Mouse (Mus musculus): ENCODE data around the gene Fkbp1b.
"Not testable (repeated sequence)": the region's sequence is repeated elsewhere in the genome, so short reads cannot be mapped to it uniquely, and the experiment has no call there.

The Fkbp1b gene

DNA sequence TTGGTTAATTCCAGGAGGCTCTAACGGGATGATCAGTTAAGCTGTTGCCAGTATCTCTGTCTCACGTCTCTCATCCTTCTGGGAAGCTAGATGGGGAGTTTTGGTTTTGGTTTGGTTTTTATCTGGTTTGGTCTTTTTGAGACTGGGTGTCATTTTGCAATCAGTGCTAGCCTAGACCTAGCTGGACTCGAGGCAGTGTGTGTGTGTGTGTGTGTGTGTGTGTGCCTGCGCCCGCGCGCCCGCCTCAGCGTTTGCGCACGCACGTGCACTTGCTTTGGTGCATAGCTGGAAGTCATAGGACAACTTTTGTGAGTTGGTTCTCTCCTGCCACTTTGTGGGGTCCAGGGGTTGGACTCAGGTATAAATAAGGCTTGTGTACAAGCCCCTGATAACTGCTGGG is 2.4 kb upstream of the Fkbp1b start:
- DNase-seq (ENCODE audit: low spot score in 2 of 2): no peak

DNA sequence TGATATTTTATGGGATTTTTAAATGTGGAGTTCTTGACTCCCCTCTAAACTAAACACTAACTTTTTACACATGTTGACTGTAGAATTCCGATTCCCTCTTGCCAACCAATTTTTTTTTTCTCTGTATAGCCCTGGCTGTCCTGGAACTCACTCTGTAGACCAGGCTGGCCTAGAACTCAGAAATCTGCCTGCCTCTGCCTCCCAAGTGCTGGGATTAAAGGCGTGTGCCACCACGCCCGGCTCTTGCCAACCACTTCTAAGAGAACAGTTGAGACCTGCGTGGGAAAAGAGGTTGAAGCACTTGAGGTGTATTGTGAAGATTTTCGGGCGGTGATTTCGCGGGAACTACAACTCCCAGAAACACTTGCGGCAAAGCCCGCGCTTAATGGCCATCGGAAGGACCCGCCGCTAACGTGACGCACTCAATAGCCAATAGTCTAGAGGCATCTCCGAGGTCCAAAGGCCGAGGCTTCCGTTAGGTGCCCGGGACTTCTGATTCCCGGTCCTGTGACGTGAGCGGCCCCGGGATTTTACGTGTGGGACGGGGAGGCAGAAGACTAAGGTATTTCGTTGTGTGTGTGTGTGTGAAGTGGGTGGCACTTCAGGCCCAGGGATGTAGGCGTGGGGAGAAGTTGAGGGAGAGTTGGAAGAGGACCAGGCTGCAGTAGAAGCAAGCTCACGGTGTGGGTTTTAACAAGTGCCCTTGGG is 1.7 kb upstream of the Fkbp1b start, which contains the start of gene Wdcp:
Wdcp (plus strand) TSS at position 414 of the 708 bp plus-strand sequence.
- peak; percentile 54 to 79 for DNase-seq (ENCODE audit: low spot score in 2 of 2)

DNA sequence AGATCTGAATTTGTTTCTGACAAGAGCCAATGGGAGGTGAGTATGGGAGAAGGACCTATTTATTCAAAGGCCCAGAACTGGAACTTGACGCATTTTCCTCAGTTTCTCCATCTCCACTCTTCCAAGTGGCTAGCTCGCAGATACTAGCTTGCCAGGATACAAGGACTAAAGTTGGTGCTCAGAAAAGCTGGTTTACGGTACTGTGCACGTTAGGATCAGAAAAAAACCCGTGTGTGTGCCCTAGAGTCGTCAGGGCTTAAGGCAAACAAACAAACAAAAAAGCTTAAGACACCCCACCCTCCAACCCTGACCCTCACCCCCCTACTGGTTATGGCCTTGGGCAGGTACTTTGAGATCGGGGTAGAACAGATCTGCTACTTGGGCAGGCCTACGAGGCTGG is 1.1 kb upstream of the Fkbp1b start:
- no peak for DNase-seq (ENCODE audit: low spot score in 2 of 2)

DNA sequence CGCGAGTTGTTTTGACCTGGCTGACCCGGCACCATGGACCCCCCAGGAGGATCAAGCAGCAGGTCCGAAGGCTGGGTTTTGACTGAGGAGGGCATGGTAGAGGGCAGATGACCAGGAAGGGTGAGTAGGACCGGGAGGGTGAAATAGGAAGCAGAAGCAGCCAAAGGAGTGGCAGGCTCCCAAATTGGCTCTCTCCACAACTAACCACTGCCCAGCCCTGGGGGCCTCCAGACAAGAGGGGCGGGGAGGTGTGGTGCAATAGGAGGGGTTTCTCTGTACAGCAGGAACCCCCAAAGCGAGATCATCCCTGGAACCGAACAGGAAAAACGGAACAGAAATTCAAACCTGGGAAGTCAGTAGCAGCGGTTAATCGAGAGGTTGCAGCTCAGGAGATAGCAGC is 650 bp downstream of the Fkbp1b start:
- no peak for DNase-seq (ENCODE audit: low spot score in 2 of 2)

DNA sequence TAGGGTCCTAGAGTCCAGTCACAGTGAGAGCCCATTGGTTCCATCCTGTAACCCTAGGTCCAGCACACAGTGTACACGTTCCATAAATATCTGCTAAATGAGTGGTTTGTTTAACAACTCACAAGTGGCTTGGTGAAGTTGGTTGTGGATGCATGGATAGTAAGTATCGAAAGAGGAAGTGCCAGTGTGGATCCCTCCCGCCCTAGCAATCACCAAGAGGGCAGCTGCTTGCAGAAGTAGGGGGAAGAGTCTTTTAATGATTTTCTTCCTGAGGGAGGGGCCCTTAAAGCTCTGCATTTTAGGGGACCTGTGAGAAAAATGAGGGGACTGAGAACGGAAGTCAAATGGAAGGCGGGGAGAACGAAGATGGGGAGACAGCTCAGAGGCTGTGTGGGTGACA is 1.4 kb downstream of the Fkbp1b start:
- no peak for DNase-seq (ENCODE audit: low spot score in 2 of 2)

DNA sequence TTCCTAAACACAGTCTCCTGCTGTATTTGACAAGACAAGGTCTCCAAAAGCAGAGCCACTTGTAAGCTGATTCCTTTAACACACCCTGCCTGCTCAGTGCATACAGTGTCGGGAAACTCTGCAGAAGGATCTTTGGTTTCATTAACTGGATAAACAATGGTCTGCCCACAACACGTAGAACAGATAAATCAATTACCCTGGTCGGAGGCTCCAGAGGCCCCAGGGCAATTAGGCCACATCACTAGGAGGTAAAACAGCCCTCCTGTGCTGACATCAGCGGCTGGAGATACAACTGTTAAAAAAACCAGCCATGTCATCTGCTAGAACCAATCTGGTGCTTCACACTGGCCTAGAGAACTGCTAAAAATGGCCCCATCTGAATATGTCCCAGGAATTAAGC is 4.4 kb downstream of the Fkbp1b start:
- DNase-seq (ENCODE audit: low spot score in 2 of 2): no peak

DNA sequence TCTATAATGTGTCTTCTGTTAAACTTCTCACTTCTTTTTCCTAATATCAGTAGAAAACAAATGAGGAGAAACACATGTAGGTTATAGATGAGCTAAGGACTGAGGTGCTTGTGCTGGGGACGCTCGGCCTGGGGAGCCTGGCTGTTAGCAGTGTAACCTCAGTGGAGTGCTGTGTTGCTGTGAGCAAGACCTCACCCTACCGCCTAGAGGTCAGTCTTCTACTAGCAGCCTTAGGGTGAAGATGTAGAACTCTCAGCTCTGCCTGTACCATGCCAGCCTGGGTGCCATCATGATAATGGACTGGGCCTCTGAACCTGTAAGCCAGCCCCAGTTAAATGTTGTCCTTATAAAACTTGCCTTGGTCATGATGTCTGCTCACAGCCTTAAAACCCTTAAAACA is 14.1 kb downstream of the Fkbp1b start:
- no peak for DNase-seq (ENCODE audit: low spot score in 2 of 2)

DNA sequence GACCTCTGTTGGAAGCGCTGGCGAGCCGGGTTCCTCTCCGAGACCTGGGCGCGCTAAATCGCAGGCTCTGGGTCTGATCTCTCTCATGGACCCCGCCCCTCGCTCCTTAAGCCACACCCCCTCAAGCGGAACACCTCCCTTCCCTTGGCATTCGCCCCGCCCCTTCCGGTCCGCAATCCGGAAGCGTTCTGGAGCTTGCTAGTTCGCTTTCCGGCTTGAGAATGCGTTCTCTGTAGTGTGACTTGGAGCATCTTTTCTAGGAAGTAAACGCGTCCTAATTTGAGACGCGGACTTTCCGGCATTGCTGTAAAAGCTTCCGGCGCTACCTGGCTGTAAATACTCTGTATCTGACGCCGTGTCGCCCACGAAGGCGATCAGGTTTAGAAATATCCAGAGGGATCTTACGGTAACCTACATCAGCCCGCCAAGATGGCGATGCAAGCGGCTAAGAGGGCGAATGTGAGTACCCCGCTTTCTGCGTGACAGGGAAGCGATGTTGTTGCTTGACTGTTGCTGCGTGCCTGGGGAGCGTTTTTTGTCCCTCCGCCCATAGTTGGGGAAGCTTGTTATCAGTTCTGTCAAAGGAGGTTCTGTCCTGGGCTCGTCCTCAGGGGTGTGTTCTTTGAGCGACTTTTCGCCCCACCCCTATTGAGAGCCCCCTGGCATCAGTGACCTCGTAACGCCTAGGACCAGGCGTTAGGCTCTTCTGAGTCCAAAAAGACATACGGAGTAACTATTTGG is 23.9 kb downstream of the Fkbp1b start, which contains the start of gene Sf3b6:
Sf3b6 (plus strand) TSS at position 184 of the 741 bp plus-strand sequence.
- peak; percentile 93 to 97 for DNase-seq (ENCODE audit: low spot score in 2 of 2)

DNA sequence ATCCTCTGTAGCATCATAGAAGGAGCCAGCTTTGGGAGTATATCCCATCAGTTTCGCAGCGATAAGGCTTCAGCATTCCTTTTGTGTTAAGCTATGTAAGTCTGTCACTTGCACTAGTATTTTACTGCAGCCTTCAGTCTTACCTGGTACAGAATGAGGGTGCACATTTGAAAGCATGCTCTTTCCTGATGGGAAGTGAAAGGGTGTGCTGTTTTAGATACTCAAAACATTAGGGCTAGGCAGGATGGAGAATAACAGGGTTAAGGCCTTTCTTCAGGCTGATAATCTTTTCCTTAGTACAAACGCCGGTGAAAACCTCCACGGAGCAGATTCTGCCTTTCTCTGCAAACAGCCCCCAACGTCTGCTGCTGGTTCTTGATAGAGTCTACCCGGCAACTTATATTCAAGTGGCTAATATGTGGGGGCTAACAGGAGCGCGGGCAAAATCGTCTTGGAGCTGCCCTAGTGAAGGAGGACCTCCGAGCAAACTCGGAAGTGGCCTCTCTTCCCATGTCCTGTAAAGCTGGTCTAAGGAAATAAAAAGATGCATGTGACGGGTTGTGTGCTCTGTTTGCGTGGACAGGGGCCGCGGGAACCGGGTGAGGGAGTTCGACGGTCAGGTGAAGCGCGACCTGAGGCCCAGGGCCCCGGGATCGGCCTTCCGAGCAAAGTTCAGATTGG is 24.6 kb downstream of the Fkbp1b start:
- no peak for DNase-seq (ENCODE audit: low spot score in 2 of 2)

DNA sequence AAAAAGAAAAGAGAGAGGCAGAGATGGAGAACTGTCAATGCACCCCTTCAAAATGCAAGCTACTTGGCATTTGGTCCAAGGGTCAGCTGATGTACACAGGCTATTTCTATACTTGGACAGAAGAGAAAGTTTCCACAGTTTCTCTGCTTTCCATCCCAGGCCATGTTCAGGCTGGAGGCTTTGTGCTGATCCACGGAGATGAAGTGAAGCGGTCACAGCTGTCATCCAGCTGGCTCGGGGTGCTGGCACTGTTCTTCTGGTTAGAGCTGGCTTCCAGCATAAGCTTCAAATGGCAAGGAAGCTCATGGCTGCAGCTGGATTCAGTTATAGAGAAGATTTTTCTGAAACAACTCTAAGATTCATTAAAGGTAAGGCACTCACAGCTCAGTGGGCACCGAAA is 27.8 kb downstream of the Fkbp1b start:
- peak in 1 of 2 experiments; percentile 9 for DNase-seq (ENCODE audit: low spot score in 2 of 2)

DNA sequence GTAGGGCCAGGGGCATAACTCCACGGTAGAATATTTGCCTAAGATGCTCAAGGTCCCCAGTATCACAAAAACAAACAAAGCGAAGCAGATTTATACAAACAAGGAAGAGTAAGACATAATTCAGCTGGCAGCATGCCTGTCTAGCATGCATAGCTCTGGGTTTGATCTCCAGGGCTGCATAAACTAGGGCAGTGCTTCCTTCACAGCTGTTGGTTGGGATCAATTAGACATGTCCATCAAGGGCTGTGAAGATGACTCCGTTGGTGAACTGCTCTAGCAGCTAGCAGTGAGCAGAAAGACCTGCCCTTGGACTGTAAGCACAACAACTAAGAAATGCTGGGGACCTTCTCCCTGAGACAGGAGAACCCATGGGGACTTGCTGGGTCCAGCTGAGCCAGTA is 29.7 kb downstream of the Fkbp1b start:
- no peak for DNase-seq (ENCODE audit: low spot score in 2 of 2)

DNA sequence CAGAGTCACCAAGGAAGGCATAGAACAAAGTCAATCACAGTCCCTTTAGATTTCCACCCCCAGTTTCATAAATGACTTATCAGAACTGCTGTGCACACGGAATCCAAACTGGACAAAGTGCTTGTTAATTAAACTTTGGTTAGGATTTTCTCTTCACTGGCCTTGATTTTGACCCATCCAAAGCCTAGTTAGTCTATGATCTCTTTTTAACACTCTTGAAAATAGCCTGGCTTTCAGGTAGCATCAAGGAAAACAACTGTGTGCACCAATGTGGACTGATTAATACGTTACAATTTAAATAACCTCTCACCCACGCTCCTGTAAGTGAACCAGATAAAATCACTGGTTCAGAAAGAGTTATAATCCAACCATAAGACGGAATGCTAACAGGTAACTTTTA is 30.4 kb downstream of the Fkbp1b start:
- no peak for DNase-seq (ENCODE audit: low spot score in 2 of 2)

DNA sequence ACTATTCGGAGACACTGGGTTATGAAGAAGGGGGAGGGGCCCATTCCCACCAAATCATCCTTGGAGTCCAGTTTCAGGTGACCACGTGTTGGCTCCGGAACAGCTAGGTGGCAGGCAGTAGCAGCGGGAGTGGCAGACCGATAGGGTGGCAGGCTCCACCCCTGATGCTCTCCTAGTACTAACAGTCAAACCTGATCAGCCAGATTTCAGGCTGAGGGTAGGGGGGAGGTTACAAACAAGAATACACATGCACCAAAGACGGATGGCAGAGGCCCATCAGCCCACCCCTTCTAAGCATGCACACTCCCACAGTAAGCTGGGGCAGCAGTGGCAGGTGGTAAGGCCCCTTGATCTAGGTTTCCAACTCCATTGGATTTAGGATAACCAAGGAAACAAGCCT is 43.9 kb downstream of the Fkbp1b start:
- DNase-seq (ENCODE audit: low spot score in 2 of 2): not testable (repeated sequence)

DNA sequence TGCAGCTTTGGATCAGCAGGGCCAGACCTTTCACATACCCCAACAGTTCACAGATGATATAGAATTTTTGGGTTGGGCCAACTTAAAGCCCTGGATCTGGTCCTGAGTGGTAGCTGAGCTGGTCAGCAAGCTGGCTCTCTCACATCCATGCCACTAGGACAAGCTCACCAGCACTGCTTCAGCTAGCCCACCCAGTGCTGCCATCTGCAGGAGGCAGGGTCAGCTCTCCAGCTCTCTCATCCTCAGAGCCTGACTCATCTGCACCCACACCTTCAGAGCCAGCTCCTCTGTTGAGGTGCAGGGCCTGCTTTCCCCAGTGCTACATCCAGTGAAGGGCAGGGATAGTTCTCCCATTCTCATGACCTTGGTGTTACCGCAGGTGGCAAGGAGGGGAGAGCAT is 47.7 kb downstream of the Fkbp1b start:
- peak in 1 of 2 experiments; percentile 32 for DNase-seq (ENCODE audit: low spot score in 2 of 2)

DNA sequence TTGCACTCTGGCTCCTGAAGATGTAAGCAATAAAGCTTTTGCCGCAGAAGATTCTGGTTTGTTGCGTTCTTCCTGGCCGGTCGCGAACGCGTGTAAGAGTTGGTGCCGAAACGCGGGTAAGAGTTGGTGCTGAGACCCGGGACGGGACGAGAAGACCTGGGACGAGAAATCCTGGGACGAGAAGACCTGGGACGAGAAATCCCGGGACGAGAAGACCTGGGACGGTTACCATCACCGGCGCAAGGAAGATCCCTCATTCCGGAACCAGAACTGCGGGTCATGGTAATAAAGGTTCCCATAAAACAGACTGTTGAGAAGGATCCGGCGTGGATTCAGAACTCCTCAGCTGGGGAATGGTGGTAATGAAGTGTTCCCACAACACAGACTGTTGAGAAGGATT is 53.3 kb downstream of the Fkbp1b start:
- DNase-seq (ENCODE audit: low spot score in 2 of 2): not testable (repeated sequence)

DNA sequence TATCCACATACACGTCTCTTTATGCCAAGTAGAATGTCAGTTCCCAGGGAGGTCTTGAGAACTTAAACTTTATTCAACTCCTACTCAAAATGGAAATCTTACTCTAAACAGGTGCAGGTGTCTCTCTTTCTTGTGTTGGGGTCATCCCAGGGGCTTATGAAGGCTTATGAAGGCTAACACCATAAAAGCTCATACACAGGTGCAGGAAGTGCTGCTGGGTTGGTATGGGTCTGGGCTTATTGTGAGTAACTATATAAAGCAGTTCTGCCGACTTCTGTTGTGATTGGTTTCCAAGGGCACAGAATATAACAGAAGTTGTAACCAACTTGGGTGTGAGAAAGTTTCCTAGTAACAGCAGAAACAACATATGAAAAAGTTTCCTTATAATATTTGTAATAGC is 56.9 kb downstream of the Fkbp1b start:
- DNase-seq (ENCODE audit: low spot score in 2 of 2): no peak

DNA sequence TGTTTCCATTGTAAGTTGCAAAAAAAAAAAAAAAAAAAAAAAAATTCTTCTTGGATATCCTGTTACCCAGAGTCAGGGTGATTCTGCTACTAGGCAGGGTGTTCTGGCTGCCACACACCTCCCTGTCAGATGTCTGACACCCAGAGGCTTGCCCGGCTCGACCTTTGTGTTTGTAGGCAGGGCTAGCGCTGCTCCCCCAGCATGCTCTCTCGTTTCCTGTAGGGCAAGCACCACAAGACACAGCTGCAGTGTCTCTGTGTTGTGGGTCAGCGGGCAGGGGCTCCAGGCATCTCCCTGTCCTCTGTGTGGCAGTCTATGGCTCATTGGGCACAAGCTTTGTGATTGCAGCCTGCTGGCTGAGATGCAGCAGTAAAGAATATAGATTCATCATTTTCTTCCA is 57.8 kb downstream of the Fkbp1b start:
- DNase-seq (ENCODE audit: low spot score in 2 of 2): no peak
